Mouse (Mus musculus): Measurements from ENCODE around the gene Tmem215.

Tmem215 gene

GRCm38 (mm10) chr4:40471880-40472279 is at the start of gene Tmem215:
Gene Tmem215, plus strand, starts transcription at chr4:40472180.
- in situ Hi-C loops (cut with MboI, MseI), result loop anchor here in 1 of 2 experiments (5.0 kb wide), 1 partner anchor 100 kb away; no protein-coding TSS in a partner anchor

- in situ Hi-C loops (cut with MboI, MseI), result no loop called here
Observed at GRCm38 (mm10) chr4:40431916-40432315, 40.1 kb upstream of the Tmem215 start.

GRCm38 (mm10) chr4:40433379-40433778 is 38.6 kb upstream of the Tmem215 start:
- in situ Hi-C loops (cut with MboI, MseI), result no loop called here

- in situ Hi-C loops (cut with MboI, MseI), result no loop called here
Observed at GRCm38 (mm10) chr4:40434388-40434787, 37.6 kb upstream of the Tmem215 start.

GRCm38 (mm10) chr4:40443565-40443964 is 28.4 kb upstream of the Tmem215 start:
- in situ Hi-C loops (cut with MboI, MseI), result no loop called here

GRCm38 (mm10) chr4:40472700-40473530 is 935 bp downstream of the Tmem215 start:
- in situ Hi-C loops (cut with MboI, MseI), result loop anchor here in 1 of 2 experiments (5.0 kb wide), 1 partner anchor 99 kb away; no protein-coding TSS in a partner anchor

- in situ Hi-C loops (cut with MboI, MseI), result loop anchor here in 1 of 2 experiments (5.0 kb wide), 1 partner anchor 98 kb away; no protein-coding TSS in a partner anchor
Observed at GRCm38 (mm10) chr4:40473911-40474310, 1.9 kb downstream of the Tmem215 start.

- in situ Hi-C loops (cut with MboI, MseI), result no loop called here
Observed at GRCm38 (mm10) chr4:40477963-40478362, 6.0 kb downstream of the Tmem215 start.

- in situ Hi-C loops (cut with MboI, MseI), result no loop called here
Observed at GRCm38 (mm10) chr4:40486546-40486945, 14.6 kb downstream of the Tmem215 start.

- in situ Hi-C loops (cut with MboI, MseI), result no loop called here
Observed at GRCm38 (mm10) chr4:40491731-40492130, 19.8 kb downstream of the Tmem215 start.

- in situ Hi-C loops (cut with MboI, MseI), result no loop called here
Observed at GRCm38 (mm10) chr4:40496354-40496753, 24.4 kb downstream of the Tmem215 start.

- in situ Hi-C loops (cut with MboI, MseI), result no loop called here
Observed at GRCm38 (mm10) chr4:40496828-40497227, 24.8 kb downstream of the Tmem215 start.

GRCm38 (mm10) chr4:40499812-40500591 is 28.0 kb downstream of the Tmem215 start:
- in situ Hi-C loops (cut with MboI, MseI), result no loop called here

- in situ Hi-C loops (cut with MboI, MseI), result no loop called here
Observed at GRCm38 (mm10) chr4:40502459-40502858, 30.5 kb downstream of the Tmem215 start.

- in situ Hi-C loops (cut with MboI, MseI), result no loop called here
Observed at GRCm38 (mm10) chr4:40509534-40509933, 37.6 kb downstream of the Tmem215 start.

GRCm38 (mm10) chr4:40513235-40513634 is 41.3 kb downstream of the Tmem215 start:
- in situ Hi-C loops (cut with MboI, MseI), result no loop called here

GRCm38 (mm10) chr4:40518545-40519324 is 46.8 kb downstream of the Tmem215 start:
- in situ Hi-C loops (cut with MboI, MseI), result no loop called here

Measured in T-helper 17 cell (primary cell).